Mouse (Mus musculus) spleen, adult 2 months (tissue): ENCODE results near the gene Tardbp.

Experiments used
- CTCF ChIP-seq: fragments of 200-500 bp; IDR thresholded peaks from 2 replicates; pipeline ENCODE4 v1.5.1; 2011; ENCODE audit warnings: mild to moderate bottlenecking, inconsistent platforms; ENCODE audit not compliant: insufficient read depth, insufficient read length, insufficient replicate concordance; ENCODE audit errors: extremely low read depth
- POLR2A ChIP-seq: fragments of 200-500 bp; IDR thresholded peaks from 2 replicates; pipeline ENCODE4 v1.6.1; 2011; ENCODE audit warnings: low read depth, low read length, inconsistent platforms

DNA sequence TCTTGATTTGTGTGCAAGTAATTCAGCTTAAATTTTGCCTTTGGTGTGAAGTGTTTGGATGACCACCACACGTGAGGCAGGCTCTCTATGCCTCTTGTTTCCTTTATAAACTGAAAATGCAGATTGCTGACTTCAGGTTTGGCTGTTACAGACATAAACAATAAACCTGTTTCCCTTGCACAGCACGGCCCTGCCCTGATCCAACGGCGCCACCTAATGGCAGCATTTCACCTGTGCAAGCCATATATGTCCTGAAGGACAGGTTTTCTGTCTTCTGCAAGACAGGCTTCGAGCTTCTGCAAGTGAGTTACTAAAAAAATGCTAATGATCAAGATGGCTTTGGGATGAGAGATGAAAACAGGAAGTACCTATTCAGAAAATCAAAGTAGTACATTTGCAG lies 19.1 kb downstream of the Tardbp start:
- TF ChIP-seq CTCF (peak; percentile 91; the same call in 1 of the 2 replicates), POLR2A (no peak)
